Mouse (Mus musculus) frontal cortex, postnatal 36 days (tissue): ENCODE results near the gene Olfr809.

Experiments used
- DNase-seq, 2 experiments: peaks; one replicate each; pipeline ENCODE4 v3.0.0; 2022; ENCODE audit warnings: low spot score in 2 of 2

Gene Olfr809

GRCm38 (mm10) chr10:129774338-129774737 lies at the start of gene Olfr809:
TSS of gene Olfr809 (plus strand) at chr10:129774638.
- DNase-seq = no peak

GRCm38 (mm10) chr10:129729275-129729674 lies 45.2 kb upstream of the Olfr809 start, which contains the start of gene Olfr805:
TSS of gene Olfr805 (minus strand) at chr10:129729375.
- no peak for DNase-seq

GRCm38 (mm10) chr10:129741821-129742220 lies 32.6 kb upstream of the Olfr809 start, which contains the start of gene Olfr806:
TSS of gene Olfr806 (minus strand) at chr10:129741921.
- no peak for DNase-seq

- DNase-seq = no peak
These were observed 16.7 kb upstream of the Olfr809 start, which contains the start of gene Olfr807 for GRCm38 (mm10) chr10:129757693-129758092. TSS of gene Olfr807 (minus strand) at chr10:129757793.

GRCm38 (mm10) chr10:129765182-129765581 lies 9.3 kb upstream of the Olfr809 start, which contains the start of gene Olfr808:
TSS of gene Olfr808 (plus strand) at chr10:129765482.
- no peak for DNase-seq

- DNase-seq = no peak
These were observed 3.7 kb downstream of the Olfr809 start for GRCm38 (mm10) chr10:129778123-129778522.

GRCm38 (mm10) chr10:129794817-129795216 lies 20.4 kb downstream of the Olfr809 start, which contains the start of gene Olfr810:
TSS of gene Olfr810 (minus strand) at chr10:129794917.
- DNase-seq = no peak

- DNase-seq = no peak
These were observed 29.9 kb downstream of the Olfr809 start, which contains the start of gene Olfr811 for GRCm38 (mm10) chr10:129804296-129804695. TSS of gene Olfr811 (minus strand) at chr10:129804396.
